Mouse (Mus musculus) midbrain, embryonic 16.5 days (tissue): Measurements from ENCODE around the gene Bst2. TPM values are rescaled to one million over a fixed set of nuclear protein-coding genes. Genes with fewer than 3 reads are reported as not detected.

Experiments used
- ATAC-seq: fragments of 200-750 bp; cut with Nextera tagmentation; 2 replicates; pipeline ENCODE4 v1.8.0; 2017; ENCODE audit warnings: moderate TSS enrichment
- H3K27ac ChIP-seq: fragments of 300-500 bp; sonication (generic); 2 replicates; pipeline ENCODE4 v1.5.1; 2014; ENCODE audit warnings: mild to moderate bottlenecking, low read length, mixed read lengths
- H3K27me3 ChIP-seq: fragments of 300-500 bp; sonication (generic); 2 replicates; pipeline ENCODE4 v1.6.1; 2014; ENCODE audit warnings: low read depth, low read length, mixed read lengths; ENCODE audit not compliant: control insufficient read depth, insufficient read depth
- H3K36me3 ChIP-seq: fragments of 300-500 bp; sonication (generic); 2 replicates; pipeline ENCODE4 v1.6.1; 2014; ENCODE audit warnings: mild to moderate bottlenecking, low read length, moderate library complexity, mixed read lengths; ENCODE audit not compliant: control insufficient read depth, insufficient read depth
- H3K4me1 ChIP-seq: fragments of 300-500 bp; sonication (generic); 2 replicates; pipeline ENCODE4 v1.6.1; 2014; ENCODE audit warnings: mild to moderate bottlenecking, low read length, mixed read lengths; ENCODE audit not compliant: control insufficient read depth, insufficient read depth
- H3K4me2 ChIP-seq: fragments of 300-500 bp; sonication (generic); 2 replicates; pipeline ENCODE4 v1.6.1; 2014; ENCODE audit warnings: mild to moderate bottlenecking, low read length, mixed read lengths
- H3K4me3 ChIP-seq: fragments of 300-500 bp; sonication (generic); 2 replicates; pipeline ENCODE4 v1.5.1; 2014; ENCODE audit warnings: low read depth, mild to moderate bottlenecking, low read length, moderate library complexity, mixed read lengths
- H3K9ac ChIP-seq: fragments of 300-500 bp; sonication (generic); 2 replicates; pipeline ENCODE4 v1.6.1; 2014; ENCODE audit warnings: low read depth, low read length, mixed read lengths
- H3K9me3 ChIP-seq: fragments of 300-500 bp; sonication (generic); replicated peaks from 2 replicates; pipeline ENCODE4 v1.6.1; 2014; ENCODE audit warnings: mild to moderate bottlenecking, low read length, mixed read lengths; ENCODE audit not compliant: control insufficient read depth, poor library complexity, severe bottlenecking
- WGBS: fragments of 180-500 bp; shearing (Covaris S2); extraction: QIAGEN DNeasy Blood & Tissue Kit; methylation state at CpG from one replicate; pipeline ENCODE4 v1.1.7; 2014; 5-methylcytosine and 5-hydroxymethylcytosine counted together
- polyA plus RNA-seq: library from polyadenylated mRNA; unstranded; fragments of >200 nt; fragmentation: Nextera tagmentation; extraction: Ambion mirVana; gene quantifications from 2 replicates; pipeline ENCODE4 v1.2.1, GENCODE M21; 2015

The Bst2 gene
- polyA plus RNA-seq: 6.8 and 7.9 TPM in 2 replicates

DNA sequence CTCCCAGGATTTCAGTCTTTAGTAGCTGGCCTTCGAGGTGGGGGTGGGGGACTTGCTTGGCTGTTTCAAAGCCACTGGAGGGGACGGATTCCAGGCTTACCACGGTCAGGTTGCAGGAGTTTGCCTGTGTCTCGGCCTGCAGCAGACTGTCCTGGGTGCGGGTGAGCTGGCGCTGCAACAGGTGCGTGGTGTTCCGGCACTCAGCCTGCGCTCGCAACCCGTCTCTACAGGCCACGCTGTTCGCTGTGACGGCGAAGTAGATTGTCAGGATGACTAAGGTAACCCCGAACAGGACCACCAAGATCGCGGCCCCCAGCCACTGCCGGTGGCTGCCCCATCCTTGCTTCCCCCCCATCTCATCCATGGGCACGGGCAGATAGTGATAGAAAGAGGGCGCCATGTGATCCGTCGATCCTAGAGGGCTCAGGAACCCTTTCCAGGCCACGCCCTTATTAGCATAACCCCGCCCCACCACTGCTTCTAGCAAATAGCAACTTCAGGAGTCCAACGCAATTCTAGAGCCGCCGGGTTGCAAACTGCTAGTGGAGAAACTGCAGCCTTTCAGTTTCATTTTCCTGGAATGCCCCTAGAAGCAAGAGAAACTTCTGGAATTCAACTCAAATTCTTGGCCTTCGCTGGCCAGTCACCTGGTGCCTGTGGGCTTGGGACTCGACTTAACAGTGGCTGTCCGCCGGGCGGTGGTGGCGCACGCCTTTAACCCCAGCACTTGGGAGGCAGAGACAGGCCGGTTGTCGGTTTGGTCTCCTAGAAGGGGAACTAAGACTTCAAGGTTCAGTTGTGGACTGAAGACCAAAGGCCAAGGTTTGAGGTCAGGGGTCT, at the start of gene Bst2:
TSS of gene Bst2 (minus strand) at position 429 of the 840 bp plus-strand sequence.
- H3K27ac ChIP-seq: no peak within 1 kb of the TSS
- peaks cover 7% of the 10 kb centered on the region; the same call in 1 of the 2 replicates for H3K4me1 ChIP-seq
- WGBS: 3% methylated on average over 37 of the region's 37 CpGs
- peak within 1 kb of the TSS; percentile 22 for H3K4me3 ChIP-seq
- H3K36me3 ChIP-seq: no peaks in the 10 kb centered on the region
- peak within 1 kb of the TSS; percentile 47 for H3K4me2 ChIP-seq
- peaks cover 23% of the 10 kb centered on the region for H3K27me3 ChIP-seq
- no peaks in the 10 kb centered on the region for H3K9me3 ChIP-seq
- H3K9ac ChIP-seq: 0 out of 2 replicates have a peak within 1 kb of the TSS, but pooled peaks have one; percentile 7
- no peak for ATAC-seq

DNA sequence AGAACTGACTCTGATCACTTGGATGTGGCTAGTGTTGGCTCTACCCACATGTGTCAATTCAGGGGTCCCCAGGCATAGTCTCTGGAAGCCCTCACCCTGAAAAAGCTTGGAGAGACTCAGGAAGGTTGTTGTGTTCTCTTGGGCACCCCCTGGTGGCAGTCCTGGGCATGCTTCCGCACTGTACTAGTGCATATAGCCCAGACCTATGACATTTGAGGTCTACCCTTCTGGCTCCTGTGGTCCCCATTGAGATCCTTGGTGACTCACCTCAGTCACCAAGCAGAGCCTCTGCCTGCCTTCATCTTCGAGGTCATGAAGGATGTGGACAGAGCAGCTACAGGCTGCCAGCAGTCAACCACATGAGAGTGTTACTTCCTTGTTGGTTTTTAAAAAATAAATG, 49.6 kb upstream of the Bst2 start:
- Histone ChIP-seq H3K27ac (no peak overlapping the region), H3K36me3 (peaks cover 16% of the 10 kb centered on the region), H3K27me3 (no peaks in the 10 kb centered on the region), H3K9me3 (no peaks in the 10 kb centered on the region), H3K9ac (no peak overlapping the region), H3K4me2 (no peak overlapping the region), H3K4me1 (peaks cover 10% of the 10 kb centered on the region), H3K4me3 (no peak overlapping the region)
- WGBS: 73% methylated on average over 2 of the region's 2 CpGs
- ATAC-seq: no peak

DNA sequence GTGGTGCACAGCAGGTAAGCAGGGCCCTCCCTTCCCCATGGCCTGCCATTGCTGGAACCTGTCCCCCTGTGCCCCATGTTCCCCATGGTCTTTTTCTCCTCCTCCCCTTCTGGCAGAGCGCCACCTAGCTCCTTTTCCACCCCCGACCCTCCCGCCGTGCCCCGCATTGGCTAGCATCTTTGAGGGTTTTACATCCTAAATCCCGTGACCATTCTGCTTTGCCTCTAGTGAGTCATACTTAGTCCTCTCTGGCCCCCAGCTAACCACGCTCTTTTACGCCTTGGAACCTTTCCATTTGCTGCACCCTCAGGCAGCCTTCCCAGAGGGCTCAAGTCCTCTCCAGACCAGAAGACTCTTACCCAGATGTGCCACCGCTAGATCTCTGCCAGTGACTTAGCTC, 42.9 kb upstream of the Bst2 start:
- no peak overlapping the region for H3K4me2 ChIP-seq
- 19% methylated on average over 9 of the region's 9 CpGs for WGBS
- no peaks in the 10 kb centered on the region for H3K9me3 ChIP-seq
- no peak overlapping the region for H3K4me3 ChIP-seq
- H3K4me1 ChIP-seq: no peaks in the 10 kb centered on the region
- H3K36me3 ChIP-seq: peaks cover 24% of the 10 kb centered on the region
- no peaks in the 10 kb centered on the region for H3K27me3 ChIP-seq
- no peak overlapping the region for H3K9ac ChIP-seq
- ATAC-seq: peak; percentile 36; the same call in 1 of the 2 replicates
- no peak overlapping the region for H3K27ac ChIP-seq

DNA sequence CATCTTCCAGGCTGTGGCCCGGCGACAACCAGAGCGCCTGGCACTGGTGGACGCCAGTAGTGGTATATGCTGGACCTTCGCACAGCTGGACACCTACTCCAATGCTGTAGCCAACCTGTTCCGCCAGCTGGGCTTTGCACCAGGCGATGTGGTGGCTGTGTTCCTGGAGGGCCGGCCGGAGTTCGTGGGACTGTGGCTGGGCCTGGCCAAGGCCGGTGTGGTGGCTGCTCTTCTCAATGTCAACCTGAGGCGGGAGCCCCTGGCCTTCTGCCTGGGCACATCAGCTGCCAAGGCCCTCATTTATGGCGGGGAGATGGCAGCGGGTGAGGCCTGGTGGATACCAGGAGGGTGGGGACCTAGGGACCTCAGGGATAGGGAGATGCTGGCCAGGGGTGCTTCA, 42.2 kb upstream of the Bst2 start:
- 0 out of 2 replicates have a peak, but pooled peaks have one; percentile 23 for ATAC-seq
- Histone ChIP-seq H3K4me2 (no peak overlapping the region), H3K36me3 (peaks cover 21% of the 10 kb centered on the region), H3K4me3 (no peak overlapping the region), H3K27me3 (no peaks in the 10 kb centered on the region), H3K27ac (no peak overlapping the region), H3K4me1 (no peaks in the 10 kb centered on the region), H3K9ac (peak overlapping the region; percentile 20; the same call in 1 of the 2 replicates), H3K9me3 (no peaks in the 10 kb centered on the region)
- 80% methylated on average over 13 of the region's 14 CpGs for WGBS

DNA sequence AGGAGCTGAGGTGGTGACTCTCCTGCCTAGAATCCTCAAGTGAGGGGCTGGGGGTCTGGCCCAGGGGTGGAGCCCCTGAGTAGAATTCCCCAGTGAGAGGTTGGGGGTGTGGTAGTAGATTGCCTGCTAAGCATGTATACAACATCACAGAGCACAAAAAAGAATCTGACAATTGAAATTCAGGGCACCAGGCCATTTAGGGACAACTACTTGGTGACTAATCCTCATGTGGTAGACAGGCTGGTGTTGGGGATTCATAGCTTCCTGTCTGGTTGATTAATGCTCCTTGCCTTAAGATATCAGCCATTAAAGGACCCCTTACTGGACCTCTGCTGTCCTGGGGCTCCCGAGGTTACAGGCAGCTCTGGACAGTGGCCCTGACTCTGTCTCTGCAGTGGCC, 41.8 kb upstream of the Bst2 start:
- Histone ChIP-seq H3K4me3 (no peak overlapping the region), H3K4me2 (no peak overlapping the region), H3K4me1 (no peaks in the 10 kb centered on the region), H3K9me3 (no peaks in the 10 kb centered on the region), H3K27me3 (no peaks in the 10 kb centered on the region), H3K36me3 (peaks cover 16% of the 10 kb centered on the region), H3K9ac (no peak overlapping the region), H3K27ac (no peak overlapping the region)
- no peak for ATAC-seq
- 79% methylated on average over 1 of the region's 1 CpGs for WGBS

DNA sequence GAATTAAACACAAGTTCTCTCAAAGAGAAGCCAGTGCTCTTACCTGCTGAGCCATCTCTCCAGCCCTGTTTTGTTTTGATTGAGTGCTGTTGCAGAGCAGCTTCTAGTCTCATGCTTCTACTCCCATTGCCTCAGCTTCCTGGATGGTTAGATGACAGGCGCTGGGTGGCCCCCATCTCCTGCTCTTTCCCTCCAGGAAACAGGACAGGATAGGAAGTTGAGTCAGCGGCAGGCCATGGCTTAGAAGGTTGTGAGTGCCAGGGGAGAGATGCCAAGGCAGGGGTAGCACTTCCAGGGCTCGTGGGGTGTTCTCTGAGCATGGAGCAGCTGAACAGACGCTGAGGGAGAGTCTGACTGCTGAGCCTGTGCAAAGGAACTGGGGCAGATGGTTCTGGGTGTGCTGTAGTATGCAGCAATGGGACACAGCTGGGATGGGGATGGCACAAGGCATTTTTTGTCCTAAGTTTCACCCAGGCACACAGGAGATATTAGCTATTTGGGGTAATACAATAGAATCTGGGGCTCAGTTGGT, 40.7 kb upstream of the Bst2 start:
- H3K4me3 ChIP-seq: no peak overlapping the region
- ATAC-seq: no peak
- no peak overlapping the region for H3K27ac ChIP-seq
- 71% methylated on average over 4 of the region's 4 CpGs for WGBS
- H3K9ac ChIP-seq: no peak overlapping the region
- H3K36me3 ChIP-seq: peaks cover 13% of the 10 kb centered on the region; the same call in 1 of the 2 replicates
- no peak overlapping the region for H3K4me2 ChIP-seq
- H3K27me3 ChIP-seq: no peaks in the 10 kb centered on the region
- no peaks in the 10 kb centered on the region for H3K9me3 ChIP-seq
- H3K4me1 ChIP-seq: peaks cover under 1% of the 10 kb centered on the region; the same call in 1 of the 2 replicates

DNA sequence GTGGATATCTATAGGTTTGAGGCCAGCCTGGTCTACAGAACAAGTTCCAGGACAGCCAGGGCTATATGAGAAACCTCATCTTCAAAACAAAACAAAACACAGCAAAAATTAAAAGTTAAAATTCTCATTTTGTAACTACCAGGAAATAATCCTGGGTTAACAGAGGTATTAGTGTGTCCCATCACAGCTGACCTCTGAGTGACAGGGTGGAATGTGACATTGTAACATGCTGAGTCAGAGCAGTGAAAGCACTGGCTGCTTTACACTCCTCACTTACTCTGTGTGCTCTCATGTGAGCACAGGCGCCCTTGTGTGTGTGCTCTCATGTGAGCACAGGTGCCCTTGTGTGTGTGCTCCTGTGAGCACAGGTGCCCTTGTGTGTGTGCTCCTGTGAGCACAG, 37.8 kb upstream of the Bst2 start:
- WGBS: 91% methylated on average over 1 of the region's 1 CpGs
- H3K9ac ChIP-seq: no peak overlapping the region
- no peak overlapping the region for H3K27ac ChIP-seq
- no peak overlapping the region for H3K4me2 ChIP-seq
- no peaks in the 10 kb centered on the region for H3K27me3 ChIP-seq
- ATAC-seq: no peak
- no peaks in the 10 kb centered on the region for H3K9me3 ChIP-seq
- H3K36me3 ChIP-seq: 0 out of 2 replicates have a peak, but pooled peaks cover 2% of the 10 kb centered on the region
- peaks cover 19% of the 10 kb centered on the region for H3K4me1 ChIP-seq
- no peak overlapping the region for H3K4me3 ChIP-seq

DNA sequence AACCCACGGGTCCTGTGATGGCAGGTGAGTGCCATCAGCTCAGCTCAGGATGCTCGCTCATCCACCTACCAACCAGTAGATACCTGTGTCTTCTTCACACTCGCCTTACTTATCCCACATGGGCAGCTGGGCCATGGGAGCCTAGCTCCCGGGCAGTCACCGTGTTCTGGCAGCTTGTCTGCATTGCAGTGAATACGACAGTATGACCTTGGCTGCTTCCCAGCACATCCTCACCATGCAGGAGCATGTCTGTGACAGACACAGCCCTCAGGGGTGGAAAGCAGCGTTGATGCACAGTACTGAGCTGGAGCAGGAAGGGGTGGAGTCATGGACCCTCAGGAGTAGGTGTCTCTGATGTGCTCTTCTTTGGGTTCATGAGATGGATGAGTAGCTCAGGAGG, 37.2 kb upstream of the Bst2 start:
- 76% methylated on average over 7 of the region's 7 CpGs for WGBS
- Histone ChIP-seq H3K9ac (no peak overlapping the region), H3K36me3 (0 out of 2 replicates have a peak, but pooled peaks cover under 1% of the 10 kb centered on the region), H3K4me1 (peaks cover 19% of the 10 kb centered on the region), H3K4me2 (no peak overlapping the region), H3K27me3 (no peaks in the 10 kb centered on the region), H3K27ac (no peak overlapping the region), H3K9me3 (no peaks in the 10 kb centered on the region), H3K4me3 (no peak overlapping the region)
- ATAC-seq: no peak
